Comparison of ENCODE assay signal across 17 mouse cellular contexts in genomic region chr13:20131322-20131997, GRCm38 (mm10). TPM values are rescaled to one million over a fixed set of nuclear protein-coding genes. Genes with fewer than 3 reads are reported as not detected.
DNase-seq lines count a peak whose midpoint lies in the region; ATAC-seq and TF ChIP-seq lines count a peak whose summit lies in the region.
"Had no signal": no experiment of that assay in that cellular context is flagged by ENCODE, and none has a peak within 500 bp of the region (broad histone marks: within the 10 kb centered on the region; RNA-seq: fewer than 3 reads in every experiment).

No protein-coding gene starts in this region.

- H3K79me2 ChIP-seq in liver, adult 2 months (ENCODE audit: control insufficient read depth, insufficient read depth, low read length), result no peaks in the 10 kb centered on the region
- H3K79me2 ChIP-seq in myocyte (ENCODE audit: control insufficient read depth, insufficient read depth), result no peaks in the 10 kb centered on the region

- WGBS in lung, embryonic 16.5 days, result 64% methylated on average over 5 of the region's 5 CpGs
- WGBS in liver, adult 2 months, result 61% methylated on average over 5 of the region's 5 CpGs
- WGBS in heart, embryonic 10.5 days, result 73% methylated on average over 5 of the region's 5 CpGs

- no peaks in the 10 kb centered on the region for H3K9me3 ChIP-seq in lung, embryonic 16.5 days (ENCODE audit: control insufficient read depth, low read length)
- H3K9me3 ChIP-seq in erythroblast, embryonic 14.5 days (ENCODE audit: control insufficient read depth, low read length), result no peaks in the 10 kb centered on the region
- H3K9me3 ChIP-seq in heart, embryonic 10.5 days, result no peaks in the 10 kb centered on the region
- H3K9me3 ChIP-seq: midbrain, embryonic 15.5 days; neural tube, embryonic 12.5 days had no signal

- no peak for DNase-seq in lung, postnatal 25 days (ENCODE audit: low spot score)
- DNase-seq in liver, adult 2 months (ENCODE audit: extremely low read depth, low read depth, low spot score), result peak; percentile 78
- no peak for DNase-seq in adrenal gland, postnatal 36 days
- DNase-seq in heart, embryonic 10.5 days (ENCODE audit: low spot score), result no peak
- no peak for DNase-seq in frontal cortex, postnatal 25 days (ENCODE audit: low spot score in 2 of 2)
- DNase-seq: adrenal gland, postnatal 10 days; cerebellum, postnatal 36 days; gastrocnemius, adult 2 months; heart, postnatal 36 days; kidney, adult 11 months; kidney, postnatal 4 days; lung, embryonic 14.5 days had no signal

- no peak for ATAC-seq in lung, embryonic 16.5 days (ENCODE audit: low read depth)
- ATAC-seq: midbrain, embryonic 15.5 days had no signal

- TF ChIP-seq POLR2A in liver, adult 2 months (IDR thresholded peaks at IDR 0.05; ENCODE audit: extremely low read depth, insufficient read depth, low read length), result no peak
- no peak for TF ChIP-seq POLR2A in myocyte (IDR thresholded peaks at IDR 0.05; ENCODE audit: insufficient read length, low read depth)

- H3K27me3 ChIP-seq in lung, embryonic 16.5 days (ENCODE audit: control insufficient read depth, insufficient read depth, low read depth, low read length), result no peaks in the 10 kb centered on the region
- H3K27me3 ChIP-seq in erythroblast, embryonic 14.5 days (ENCODE audit: control insufficient read depth), result no peaks in the 10 kb centered on the region
- no peaks in the 10 kb centered on the region for H3K27me3 ChIP-seq in liver, adult 2 months (ENCODE audit: control insufficient read depth, insufficient read depth, low read length)
- no peaks in the 10 kb centered on the region for H3K27me3 ChIP-seq in myocyte (ENCODE audit: control insufficient read depth, insufficient read depth, insufficient read length)
- no peaks in the 10 kb centered on the region for H3K27me3 ChIP-seq in heart, embryonic 10.5 days (ENCODE audit: insufficient read depth, poor library complexity, severe bottlenecking)
- H3K27me3 ChIP-seq: midbrain, embryonic 15.5 days; neural tube, embryonic 12.5 days had no signal

- no peak for TF ChIP-seq CTCF in liver, adult 2 months (IDR thresholded peaks at IDR 0.05; ENCODE audit: low read depth, low read length)

- H3K9ac ChIP-seq in lung, embryonic 16.5 days (ENCODE audit: low read length), result no peak overlapping the region
- H3K9ac ChIP-seq in liver, adult 2 months (ENCODE audit: low read depth, low read length), result no peak overlapping the region; the same call in 1 of the 2 replicates
- H3K9ac ChIP-seq: lung, embryonic 14.5 days; midbrain, embryonic 15.5 days; neural tube, embryonic 12.5 days had no signal

- H3K36me3 ChIP-seq in lung, embryonic 16.5 days (ENCODE audit: control insufficient read depth, insufficient read depth, low read length), result no peaks in the 10 kb centered on the region
- no peaks in the 10 kb centered on the region for H3K36me3 ChIP-seq in erythroblast, embryonic 14.5 days (ENCODE audit: control insufficient read depth)
- H3K36me3 ChIP-seq in liver, adult 2 months (ENCODE audit: control insufficient read depth, insufficient read depth, low read length), result no peaks in the 10 kb centered on the region
- no peaks in the 10 kb centered on the region for H3K36me3 ChIP-seq in myocyte (ENCODE audit: control insufficient read depth, insufficient read depth)
- no peaks in the 10 kb centered on the region for H3K36me3 ChIP-seq in heart, embryonic 10.5 days
- H3K36me3 ChIP-seq: midbrain, embryonic 15.5 days; neural tube, embryonic 12.5 days had no signal

- no peak overlapping the region for H3K4me3 ChIP-seq in lung, embryonic 16.5 days (ENCODE audit: low read length)
- peak overlapping the region; percentile 12 for H3K4me3 ChIP-seq in erythroblast, embryonic 14.5 days (replicated peaks)
- H3K4me3 ChIP-seq in liver, adult 2 months (ENCODE audit: insufficient read depth, low read depth, low read length), result peak overlapping the region; percentile 25
- H3K4me3 ChIP-seq in myocyte, result no peak overlapping the region
- no peak overlapping the region for H3K4me3 ChIP-seq in heart, embryonic 10.5 days
- H3K4me3 ChIP-seq: gastrocnemius, adult 2 months; midbrain, embryonic 15.5 days; neural tube, embryonic 12.5 days had no signal

- no peak overlapping the region for H3K4me2 ChIP-seq in lung, embryonic 16.5 days (ENCODE audit: low read depth, low read length)
- peak overlapping the region; percentile 16 for H3K4me2 ChIP-seq in myocyte (ENCODE audit: low read depth)
- H3K4me2 ChIP-seq: lung, embryonic 14.5 days; midbrain, embryonic 15.5 days; neural tube, embryonic 12.5 days had no signal

- H3ac ChIP-seq in myocyte (ENCODE audit: control insufficient read depth, insufficient read length), result no peak overlapping the region

- H3K4me1 ChIP-seq in lung, embryonic 16.5 days (replicated peaks; ENCODE audit: control insufficient read depth, insufficient read depth, low read length), result peaks cover 42% of the 10 kb centered on the region
- H3K4me1 ChIP-seq in erythroblast, embryonic 14.5 days (ENCODE audit: control insufficient read depth), result peaks cover 43% of the 10 kb centered on the region
- peaks cover 6% of the 10 kb centered on the region; the same call in 1 of the 2 replicates for H3K4me1 ChIP-seq in liver, adult 2 months (ENCODE audit: control insufficient read depth, insufficient read depth, low read length)
- H3K4me1 ChIP-seq in heart, embryonic 10.5 days, result peaks cover 17% of the 10 kb centered on the region
- H3K4me1 ChIP-seq: midbrain, embryonic 15.5 days had no signal

- H3K27ac ChIP-seq in lung, embryonic 16.5 days (ENCODE audit: low read length), result 0 out of 2 replicates have a peak overlapping the region, but pooled peaks have one; percentile 9
- H3K27ac ChIP-seq in liver, adult 2 months (replicated peaks; ENCODE audit: insufficient read depth, low read depth, low read length), result no peak overlapping the region
- no peak overlapping the region for H3K27ac ChIP-seq in heart, embryonic 10.5 days
- H3K27ac ChIP-seq: gastrocnemius, adult 2 months; midbrain, embryonic 15.5 days; neural tube, embryonic 12.5 days had no signal

TF ChIP-seq in myocyte, 11 proteins besides CTCF, POLR2A, EP300 and RAD21:
- TF ChIP-seq TCF12 (IDR thresholded peaks at IDR 0.05; ENCODE audit: insufficient read depth, poor library complexity, severe bottlenecking) (no peak), E2F4 (IDR thresholded peaks at IDR 0.05; ENCODE audit: insufficient read depth) (no peak), USF1 (IDR thresholded peaks at IDR 0.05; ENCODE audit: low read depth) (no peak), REST (IDR thresholded peaks at IDR 0.05; ENCODE audit: insufficient read depth, insufficient read length) (no peak), POLR2AphosphoS2 (IDR thresholded peaks at IDR 0.05; ENCODE audit: insufficient read length, low read depth) (no peak), MAX (IDR thresholded peaks at IDR 0.05; ENCODE audit: low read depth) (no peak), MYOD1 (IDR thresholded peaks at IDR 0.05; ENCODE audit: control insufficient read depth in 1 of 3, insufficient read length in 2 of 3, low read depth in 2 of 3) (no peak), TCF3 (IDR thresholded peaks at IDR 0.05; ENCODE audit: insufficient read length, low read depth) (no peak), MYOG (IDR thresholded peaks at IDR 0.05; ENCODE audit: control insufficient read depth in 1 of 3, insufficient read depth in 1 of 3, insufficient read length in 2 of 3, low read depth in 2 of 3) (no peak), SRF (IDR thresholded peaks at IDR 0.05; ENCODE audit: control insufficient read depth, insufficient read length, low read depth) (no peak), CEBPB (IDR thresholded peaks at IDR 0.05; ENCODE audit: insufficient read depth, poor library complexity, severe bottlenecking) (no peak)

RNA-seq across cellular contexts. Expression of gene Elmo1, which starts 41.1 kb away (rescaled TPM):
- 43.9 and 44.3 TPM in 2 replicates for polyA plus RNA-seq in lung, embryonic 16.5 days (2015; fragmentation: Nextera tagmentation; extraction: Ambion mirVana)
- polyA plus RNA-seq in erythroblast, embryonic 14.5 days (2012), result 0.01 TPM in 1 of 2 replicates, not detected in the other
- 4.3 and 6.7 TPM in 2 replicates for total RNA-seq in liver, adult 2 months (2014; rRNA removed)
- polyA plus RNA-seq in liver, adult 2 months (2012; rRNA removed), result 1.1 and 1.2 TPM in 2 replicates
- 0.40 TPM for polyA plus RNA-seq in myocyte (2012; fragmentation: generic; extraction: Trizol)
- total RNA-seq in adrenal gland, postnatal 36 days (2021), result 10 to 100 TPM; 13.0 to 16.5 TPM
- 9.4 and 11.5 TPM in 2 replicates for polyA plus RNA-seq in heart, embryonic 10.5 days (2016; fragmentation: Nextera tagmentation; extraction: Ambion mirVana)

Comparison
In these comparisons a context has a peak if more than half of its experiments do, and no peak if none do; other contexts are left out.
1. H3K4me3 ChIP-seq: peak in erythroblast, embryonic 14.5 days (single experiment) and liver, adult 2 months (single experiment); none in lung, embryonic 16.5 days (single experiment), myocyte (single experiment) and heart, embryonic 10.5 days (single experiment).